Mouse (Mus musculus) gastrocnemius, postnatal 14 days (tissue): ENCODE measurements at regions not wholly inside any gene's neighbourhood (a gene's known extent, or its start where the extent isn't known, plus 50 kb on each side); places are given as distances from the start of the nearest gene placed in this dataset.
A peak's percentile ranks its signal among the peaks of the same experiment; 100 is the strongest.

Experiments used
- DNase-seq: peaks from one replicate; pipeline ENCODE4 v3.0.0; 2021; ENCODE audit warnings: mixed read lengths
- intact Hi-C: fragments of 180-260 bp; cut with DNase I; formaldehyde crosslinking; loops from one replicate; pipeline ENCODE4 v1.15.1; 2025; ENCODE audit warnings: low total_unique reads

- no peak for DNase-seq
- intact Hi-C loops = no loop called here
Measured at GRCm38 (mm10) chr19:44683191-44683590, 72.7 kb upstream of the Pax2 start.

GRCm38 (mm10) chr19:44684061-44684514, 71.8 kb upstream of the Pax2 start:
- intact Hi-C loops = no loop called here
- peak; percentile 24 for DNase-seq

GRCm38 (mm10) chr19:44686061-44686460, 69.8 kb upstream of the Pax2 start:
- DNase-seq = no peak
- intact Hi-C loops = no loop called here

GRCm38 (mm10) chr19:44692396-44692795, 63.4 kb upstream of the Pax2 start:
- DNase-seq = peak; percentile 60
- intact Hi-C loops = no loop called here

- intact Hi-C loops = no loop called here
- DNase-seq = no peak
Measured at GRCm38 (mm10) chr19:44692816-44693215, 63.0 kb upstream of the Pax2 start.

- no peak for DNase-seq
- intact Hi-C loops = no loop called here
Measured at GRCm38 (mm10) chr19:44695331-44695730, 60.5 kb upstream of the Pax2 start.

GRCm38 (mm10) chr19:44696059-44696712, 59.7 kb upstream of the Pax2 start:
- intact Hi-C loops = no loop called here
- DNase-seq = no peak

GRCm38 (mm10) chr19:44696773-44697172, 59.1 kb upstream of the Pax2 start:
- intact Hi-C loops = no loop called here
- no peak for DNase-seq

- no peak for DNase-seq
- intact Hi-C loops = no loop called here
Measured at GRCm38 (mm10) chr19:44698382-44699256, 57.2 kb upstream of the Pax2 start.
